Mouse (Mus musculus): ENCODE measurements at regions not wholly inside any gene's neighbourhood (a gene's known extent, or its start where the extent isn't known, plus 50 kb on each side); places are given as distances from the start of the nearest gene placed in this dataset.

GRCm38 (mm10) chr8:8084652-8085051 is 576.4 kb downstream of the Efnb2 start:
- no peak overlapping the region for H3K27ac ChIP-seq (replicated peaks)
- ATAC-seq (ENCODE audit: low read depth), result no peak
- H3K36me3 ChIP-seq, result no peaks in the 10 kb centered on the region
- H3K9me3 ChIP-seq, result no peaks in the 10 kb centered on the region
- H3K4me1 ChIP-seq (replicated peaks), result no peaks in the 10 kb centered on the region
- H3K27me3 ChIP-seq, result no peaks in the 10 kb centered on the region
- 71% methylated on average over 2 of the region's 2 CpGs for WGBS
- no peak overlapping the region for H3K9ac ChIP-seq
- H3K4me2 ChIP-seq, result no peak overlapping the region
- no peak overlapping the region for H3K4me3 ChIP-seq

DNA sequence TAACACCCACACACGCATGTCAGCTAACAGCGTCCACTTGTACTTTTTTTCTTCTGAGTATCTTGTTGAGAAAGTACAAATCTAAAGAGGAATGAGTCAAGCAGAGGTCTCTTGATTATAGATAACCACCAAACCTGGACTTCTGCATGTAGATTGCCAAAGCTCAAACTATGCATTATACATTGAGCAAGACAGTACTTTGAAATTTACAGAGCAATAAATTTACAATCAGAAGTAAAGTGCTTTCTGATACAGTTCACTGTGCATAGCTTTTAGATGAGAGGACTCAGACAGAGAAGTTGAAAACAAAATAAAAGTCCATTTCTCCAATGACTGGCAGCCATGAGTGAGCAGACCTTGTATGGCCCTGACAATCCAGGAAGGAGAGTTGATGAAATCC is 597.0 kb downstream of the Efnb2 start:
- Histone ChIP-seq H3K4me2 (no peak overlapping the region), H3K27ac (replicated peaks) (no peak overlapping the region), H3K36me3 (no peaks in the 10 kb centered on the region), H3K4me3 (no peak overlapping the region), H3K27me3 (no peaks in the 10 kb centered on the region; the same call in 1 of the 2 replicates), H3K9ac (no peak overlapping the region), H3K9me3 (no peaks in the 10 kb centered on the region), H3K4me1 (replicated peaks) (no peaks in the 10 kb centered on the region)
- ATAC-seq (ENCODE audit: low read depth), result no peak
- 92% methylated on average over 2 of the region's 2 CpGs for WGBS

- no peak for ATAC-seq (ENCODE audit: low read depth)
- H3K4me3 ChIP-seq, result no peak overlapping the region
- H3K4me2 ChIP-seq, result no peak overlapping the region
- no peak overlapping the region for H3K27ac ChIP-seq (replicated peaks)
- H3K36me3 ChIP-seq, result no peaks in the 10 kb centered on the region
- H3K9ac ChIP-seq, result no peak overlapping the region
- H3K27me3 ChIP-seq, result no peaks in the 10 kb centered on the region
- no peaks in the 10 kb centered on the region for H3K9me3 ChIP-seq
- WGBS, result 78% methylated on average over 4 of the region's 4 CpGs
- H3K4me1 ChIP-seq (replicated peaks), result peaks cover 5% of the 10 kb centered on the region; the same call in 1 of the 2 replicates
Observed at GRCm38 (mm10) chr8:8054224-8054916, 606.7 kb downstream of the Efnb2 start.

DNA sequence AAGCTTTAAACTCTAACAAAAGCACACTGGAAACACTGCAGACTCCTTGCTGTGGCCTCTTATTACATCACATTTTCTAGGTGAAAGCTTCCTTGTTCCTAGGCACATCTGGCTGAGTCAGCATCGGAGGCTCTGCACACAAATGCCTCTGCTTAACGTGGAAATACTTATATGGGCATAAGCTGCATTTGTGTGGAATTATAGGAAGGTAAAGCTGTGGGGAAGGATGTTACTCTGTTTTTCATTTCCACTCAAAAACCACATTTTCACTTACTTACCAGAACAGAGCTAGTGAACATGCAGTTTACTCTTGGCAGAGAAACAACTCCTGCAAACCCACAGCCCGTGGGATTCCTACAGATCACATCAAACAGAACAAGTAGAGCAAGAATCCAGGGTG is 609.9 kb downstream of the Efnb2 start:
- Histone ChIP-seq H3K9ac (no peak overlapping the region), H3K27me3 (no peaks in the 10 kb centered on the region), H3K4me2 (no peak overlapping the region), H3K4me1 (replicated peaks) (peaks cover 5% of the 10 kb centered on the region; the same call in 1 of the 2 replicates), H3K9me3 (no peaks in the 10 kb centered on the region), H3K4me3 (no peak overlapping the region), H3K36me3 (no peaks in the 10 kb centered on the region), H3K27ac (replicated peaks) (peak overlapping the region; percentile 33)
- no peak for ATAC-seq (ENCODE audit: low read depth)
- 46% methylated on average over 3 of the region's 3 CpGs for WGBS

GRCm38 (mm10) chr8:8050778-8051177 is 610.3 kb downstream of the Efnb2 start:
- Histone ChIP-seq H3K4me2 (no peak overlapping the region), H3K27ac (replicated peaks) (peak overlapping the region; percentile 33), H3K9me3 (no peaks in the 10 kb centered on the region), H3K4me1 (replicated peaks) (peaks cover 5% of the 10 kb centered on the region; the same call in 1 of the 2 replicates), H3K9ac (no peak overlapping the region), H3K27me3 (no peaks in the 10 kb centered on the region), H3K4me3 (no peak overlapping the region), H3K36me3 (no peaks in the 10 kb centered on the region)
- ATAC-seq (ENCODE audit: low read depth), result no peak
- 55% methylated on average over 3 of the region's 3 CpGs for WGBS

- Histone ChIP-seq H3K4me1 (replicated peaks) (no peaks in the 10 kb centered on the region), H3K9ac (no peak overlapping the region), H3K9me3 (no peaks in the 10 kb centered on the region), H3K27me3 (no peaks in the 10 kb centered on the region), H3K36me3 (no peaks in the 10 kb centered on the region), H3K4me2 (no peak overlapping the region), H3K4me3 (no peak overlapping the region), H3K27ac (replicated peaks) (no peak overlapping the region)
- no peak for ATAC-seq (ENCODE audit: low read depth)
- 50% methylated on average over 1 of the region's 1 CpGs for WGBS
Observed at GRCm38 (mm10) chr8:8044926-8045325, 616.1 kb downstream of the Efnb2 start.

GRCm38 (mm10) chr8:8044296-8044695 is 616.7 kb downstream of the Efnb2 start:
- H3K9ac ChIP-seq, result no peak overlapping the region
- H3K4me2 ChIP-seq, result no peak overlapping the region
- H3K36me3 ChIP-seq, result no peaks in the 10 kb centered on the region
- 84% methylated on average over 2 of the region's 2 CpGs for WGBS
- ATAC-seq (ENCODE audit: low read depth), result no peak
- H3K27ac ChIP-seq (replicated peaks), result no peak overlapping the region
- no peak overlapping the region for H3K4me3 ChIP-seq
- H3K4me1 ChIP-seq (replicated peaks), result no peaks in the 10 kb centered on the region
- no peaks in the 10 kb centered on the region for H3K9me3 ChIP-seq
- H3K27me3 ChIP-seq, result no peaks in the 10 kb centered on the region

DNA sequence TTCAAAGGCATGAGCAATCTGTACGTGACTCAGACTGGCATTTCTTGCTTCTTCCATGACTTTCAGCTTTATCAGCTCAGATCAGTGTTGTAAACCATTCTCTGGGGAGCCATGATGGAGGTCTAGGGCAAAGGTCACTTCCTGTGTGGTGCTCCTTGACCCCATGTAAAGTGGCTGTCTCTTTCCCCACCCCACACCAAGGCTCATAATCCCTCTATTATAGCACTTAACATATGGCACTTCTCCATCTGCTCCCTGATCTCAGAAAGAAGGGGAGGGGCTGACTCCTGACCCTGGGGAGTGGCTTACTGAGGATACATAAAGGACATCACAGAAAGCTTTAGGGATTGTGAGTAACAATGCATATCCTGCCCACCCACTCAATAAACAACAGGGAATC is 623.1 kb downstream of the Efnb2 start:
- Histone ChIP-seq H3K4me2 (no peak overlapping the region), H3K27ac (replicated peaks) (no peak overlapping the region), H3K9me3 (no peaks in the 10 kb centered on the region), H3K9ac (no peak overlapping the region), H3K4me3 (no peak overlapping the region), H3K36me3 (no peaks in the 10 kb centered on the region), H3K4me1 (replicated peaks) (no peaks in the 10 kb centered on the region), H3K27me3 (no peaks in the 10 kb centered on the region)
- no peak for ATAC-seq (ENCODE audit: low read depth)
- WGBS, result 47% methylated on average over 1 of the region's 1 CpGs

DNA sequence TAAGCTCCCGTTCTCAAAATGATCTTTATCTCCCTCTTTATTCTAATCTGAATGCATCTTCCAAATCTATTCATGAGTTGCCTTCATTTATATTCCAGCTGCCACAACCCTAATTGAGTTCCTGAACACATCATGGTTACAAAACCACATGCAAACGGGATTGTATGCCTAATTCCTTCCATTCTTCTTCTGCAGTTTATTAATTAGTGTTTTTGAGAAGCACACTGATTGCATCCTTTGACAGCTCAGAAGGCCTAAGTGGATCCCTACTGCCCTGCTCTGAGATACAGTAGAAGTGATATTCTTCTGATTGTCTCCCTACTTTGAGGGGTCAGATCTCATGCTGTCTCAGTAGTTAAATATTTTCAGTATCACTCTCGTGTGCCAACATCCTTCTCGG is 649.9 kb downstream of the Efnb2 start:
- H3K36me3 ChIP-seq, result no peaks in the 10 kb centered on the region
- no peaks in the 10 kb centered on the region for H3K27me3 ChIP-seq
- WGBS, result 74% methylated on average over 4 of the region's 4 CpGs
- no peak overlapping the region for H3K27ac ChIP-seq (replicated peaks)
- no peak overlapping the region for H3K4me3 ChIP-seq
- H3K4me1 ChIP-seq (replicated peaks), result no peaks in the 10 kb centered on the region
- no peak overlapping the region for H3K9ac ChIP-seq
- H3K4me2 ChIP-seq, result no peak overlapping the region
- no peak for ATAC-seq (ENCODE audit: low read depth)
- H3K9me3 ChIP-seq, result no peaks in the 10 kb centered on the region

DNA sequence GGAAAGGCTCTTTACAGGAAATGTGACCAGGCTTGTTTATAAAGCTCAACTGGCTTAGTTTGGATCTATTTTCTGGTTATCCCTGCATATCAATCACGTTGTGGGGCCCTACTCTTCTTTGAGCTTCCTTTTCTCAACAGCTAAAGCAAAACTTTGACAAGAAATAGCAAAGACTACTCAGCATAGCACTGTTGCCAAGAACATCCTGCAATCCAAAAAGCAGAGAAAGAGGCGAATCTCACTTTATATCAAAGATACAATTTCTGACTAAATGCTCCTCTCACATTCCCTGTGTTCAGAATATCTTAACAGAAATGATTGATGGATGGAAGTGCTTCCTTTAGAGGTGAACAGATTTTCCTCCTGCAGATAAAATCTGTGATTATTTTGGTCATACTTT is 666.1 kb downstream of the Efnb2 start:
- ATAC-seq (ENCODE audit: low read depth), result no peak
- Histone ChIP-seq H3K9me3 (no peaks in the 10 kb centered on the region), H3K27ac (replicated peaks) (no peak overlapping the region), H3K4me2 (no peak overlapping the region), H3K36me3 (no peaks in the 10 kb centered on the region), H3K27me3 (no peaks in the 10 kb centered on the region), H3K9ac (no peak overlapping the region), H3K4me1 (replicated peaks) (no peaks in the 10 kb centered on the region), H3K4me3 (no peak overlapping the region)
- WGBS, result 67% methylated on average over 2 of the region's 2 CpGs

DNA sequence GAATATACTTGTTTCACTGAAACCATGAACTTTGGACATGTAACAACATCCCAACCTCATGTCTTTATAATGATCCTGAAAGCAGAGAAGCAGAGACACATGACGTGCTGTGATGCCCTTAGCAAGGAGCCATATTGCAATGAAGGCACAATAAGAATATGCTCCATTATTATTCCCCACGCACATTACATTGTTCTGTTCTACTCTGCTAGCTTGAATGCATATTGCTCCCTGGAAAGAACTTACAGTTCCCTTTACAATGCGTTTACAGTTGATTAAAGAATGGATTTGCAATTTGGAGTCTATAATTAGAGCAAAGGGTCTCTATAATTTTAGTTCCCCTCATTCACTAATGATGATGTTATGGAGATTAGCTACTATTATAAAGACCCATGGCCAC is 672.2 kb downstream of the Efnb2 start:
- Histone ChIP-seq H3K9me3 (no peaks in the 10 kb centered on the region), H3K4me1 (replicated peaks) (no peaks in the 10 kb centered on the region), H3K4me3 (no peak overlapping the region), H3K27me3 (no peaks in the 10 kb centered on the region), H3K36me3 (no peaks in the 10 kb centered on the region), H3K4me2 (no peak overlapping the region), H3K9ac (no peak overlapping the region), H3K27ac (replicated peaks) (no peak overlapping the region)
- WGBS, result 68% methylated on average over 3 of the region's 3 CpGs
- ATAC-seq (ENCODE audit: low read depth), result peak; percentile 77; the same call in 1 of the 2 replicates

GRCm38 (mm10) chr8:7977020-7977419 is 684.0 kb downstream of the Efnb2 start:
- Histone ChIP-seq H3K9me3 (no peaks in the 10 kb centered on the region), H3K4me3 (no peak overlapping the region), H3K36me3 (no peaks in the 10 kb centered on the region), H3K27ac (replicated peaks) (no peak overlapping the region), H3K4me2 (no peak overlapping the region), H3K9ac (no peak overlapping the region), H3K4me1 (replicated peaks) (no peaks in the 10 kb centered on the region), H3K27me3 (no peaks in the 10 kb centered on the region)
- 85% methylated on average over 6 of the region's 6 CpGs for WGBS
- ATAC-seq (ENCODE audit: low read depth), result no peak

- no peaks in the 10 kb centered on the region for H3K4me1 ChIP-seq (replicated peaks)
- 92% methylated on average over 4 of the region's 4 CpGs for WGBS
- no peaks in the 10 kb centered on the region for H3K9me3 ChIP-seq
- H3K27me3 ChIP-seq, result no peaks in the 10 kb centered on the region
- no peak overlapping the region for H3K9ac ChIP-seq
- no peak for ATAC-seq (ENCODE audit: low read depth)
- H3K4me2 ChIP-seq, result no peak overlapping the region
- no peak overlapping the region for H3K4me3 ChIP-seq
- no peak overlapping the region for H3K27ac ChIP-seq (replicated peaks)
- H3K36me3 ChIP-seq, result no peaks in the 10 kb centered on the region
Observed at GRCm38 (mm10) chr8:7973791-7974190, 687.3 kb downstream of the Efnb2 start.
